Mouse (Mus musculus) gastrocnemius, adult 18-20 months (tissue): ENCODE data around the gene Wfdc11. TPM values are rescaled to one million over a fixed set of nuclear protein-coding genes. Genes with fewer than 3 reads are reported as not detected.

Source experiments
- DNase-seq: peaks from one replicate; pipeline ENCODE4 v3.0.0; 2021; ENCODE audit warnings: low spot score
- total RNA-seq, 2 experiments: library from RNA; stranded (reverse); gene quantifications; 2 replicates each; pipeline ENCODE4 v1.2.3; 2021

Gene Wfdc11
- total RNA-seq, 2 experiments from 2014 or later, result not detected

DNA sequence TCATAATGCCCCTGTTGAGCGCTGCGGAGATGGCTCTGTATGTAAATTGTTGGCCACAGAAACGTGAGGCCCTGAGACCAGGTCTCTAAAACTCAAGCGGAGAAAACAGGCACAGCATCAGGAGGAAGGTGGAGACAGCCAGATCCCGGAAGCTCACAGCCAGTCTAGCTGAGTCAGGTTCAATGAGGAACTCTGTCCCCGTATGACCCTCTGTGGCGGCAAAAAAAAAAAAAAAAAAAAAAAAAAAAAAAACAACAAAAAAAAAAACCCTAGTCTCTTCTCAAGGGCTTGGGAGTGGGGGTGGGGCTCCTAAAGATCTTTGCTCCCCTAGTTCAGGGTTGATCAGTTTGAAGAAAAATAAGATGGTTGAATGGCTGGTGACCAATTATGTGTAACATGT, 32.8 kb downstream of the Wfdc11 start:
- DNase-seq, result no peak

DNA sequence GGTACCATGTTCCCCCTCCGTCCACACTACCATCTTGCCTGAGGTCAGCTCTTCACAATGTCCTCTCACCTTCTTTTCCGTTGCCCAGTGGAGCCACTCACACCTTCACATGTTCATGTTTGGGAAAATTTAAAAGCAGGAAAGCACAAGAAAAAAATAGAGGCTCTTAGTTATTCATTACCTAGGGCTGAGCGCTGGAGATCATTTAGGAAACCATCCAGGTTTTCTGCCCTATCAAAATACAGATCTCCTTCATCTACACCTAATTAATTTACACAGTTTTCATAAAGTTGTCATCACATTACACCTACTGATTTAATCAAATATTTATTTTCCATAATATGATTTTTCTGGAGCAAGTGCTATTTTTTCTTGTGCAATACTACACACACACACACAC, 35.2 kb downstream of the Wfdc11 start, which contains the start of gene Wfdc16:
Wfdc16 (minus strand) TSS at position 101 of the 400 bp plus-strand sequence.
- DNase-seq, result no peak

- no peak for DNase-seq
These were observed 38.6 kb downstream of the Wfdc11 start for GRCm38 (mm10) chr2:164635266-164635665.

GRCm38 (mm10) chr2:164621775-164622174, 52.1 kb downstream of the Wfdc11 start:
- DNase-seq, result no peak

GRCm38 (mm10) chr2:164619050-164619449, 54.8 kb downstream of the Wfdc11 start:
- no peak for DNase-seq

- no peak for DNase-seq
These were observed 58.5 kb downstream of the Wfdc11 start for GRCm38 (mm10) chr2:164615386-164615785.

GRCm38 (mm10) chr2:164613471-164613870, 60.4 kb downstream of the Wfdc11 start, which contains the start of the genes Wfdc6b and Wfdc8:
Gene Wfdc6b, plus strand, starts transcription at chr2:164613522.
Gene Wfdc8, minus strand, starts transcription at chr2:164613626.
- peak; percentile 51 for DNase-seq

Other genes with a start within 250 kb of the Wfdc11 start
- gene Sdc4, start 230.2 kb downstream of the Wfdc11 start, total RNA-seq, result 10 to 100 TPM; 62.6 to 77.3 TPM
- gene Sys1, start 217.1 kb downstream of the Wfdc11 start, total RNA-seq, result 10 to 100 TPM; 26.0 to 26.2 TPM
- gene Gm20458, start 213.1 kb downstream of the Wfdc11 start, total RNA-seq, result 1 to 10 TPM; 3.8 to 6.5 TPM
- not detected for gene Trp53tg5, start 200.4 kb downstream of the Wfdc11 start, total RNA-seq
- gene Dbndd2, start 188.0 kb downstream of the Wfdc11 start, total RNA-seq, result 10 to 100 TPM; 22.8 to 24.5 TPM
- gene Pigt, start 176.6 kb downstream of the Wfdc11 start, total RNA-seq, result 10 to 100 TPM; 31.4 to 32.6 TPM
- not detected for gene Wfdc2, start 111.7 kb downstream of the Wfdc11 start, total RNA-seq
- not detected for gene Spint3, start 100.6 kb downstream of the Wfdc11 start, total RNA-seq
- not detected for gene Wfdc6a, start 88.6 kb downstream of the Wfdc11 start, total RNA-seq
- not detected for gene Eppin, start 80.5 kb downstream of the Wfdc11 start, total RNA-seq
- not detected for gene Wfdc6b, start 60.6 kb downstream of the Wfdc11 start, total RNA-seq
- not detected for gene Wfdc8, start 60.5 kb downstream of the Wfdc11 start, total RNA-seq
- not detected for gene Wfdc16, start 35.3 kb downstream of the Wfdc11 start, total RNA-seq
- not detected for gene Wfdc10, start 18.0 kb downstream of the Wfdc11 start, total RNA-seq
- not detected for gene Wfdc9, start 17.5 kb downstream of the Wfdc11 start, total RNA-seq
- gene Wfdc13, start 11.0 kb upstream of the Wfdc11 start, total RNA-seq, result not detected
- gene Spint4, start 24.4 kb upstream of the Wfdc11 start, total RNA-seq, result not detected
- not detected for gene Spint5, start 41.2 kb upstream of the Wfdc11 start, total RNA-seq
- gene Wfdc3, start 71.8 kb upstream of the Wfdc11 start, total RNA-seq, result not detected
- gene Dnttip1, start 71.9 kb upstream of the Wfdc11 start, total RNA-seq, result 10 to 100 TPM; 15.7 to 20.7 TPM
- gene Ube2c, start 95.8 kb upstream of the Wfdc11 start, total RNA-seq, result under 1 TPM; 0.41 to 0.50 TPM
- over 10,000 TPM; 18,106 to 19,583 TPM for gene Tnnc2, start 105.9 kb upstream of the Wfdc11 start, total RNA-seq
- 10 to 100 TPM; 20.0 to 24.3 TPM for gene Snx21, start 111.7 kb upstream of the Wfdc11 start, total RNA-seq
- 1 to 10 TPM; 8.0 to 8.2 TPM for gene Acot8, start 130.8 kb upstream of the Wfdc11 start, total RNA-seq
- gene Zswim3, start 131.0 kb upstream of the Wfdc11 start, total RNA-seq, result 1 to 10 TPM; 1.5 TPM
- 1 to 10 TPM; 5.6 to 5.8 TPM for gene Zswim1, start 148.6 kb upstream of the Wfdc11 start, total RNA-seq
- gene Spata25, start 154.4 kb upstream of the Wfdc11 start, total RNA-seq, result not detected
- gene Ctsa, start 158.8 kb upstream of the Wfdc11 start, total RNA-seq, result 10 to 100 TPM; 51.3 to 55.9 TPM
- 10 to 100 TPM; 37.2 to 41.0 TPM for gene Neurl2, start 159.4 kb upstream of the Wfdc11 start, total RNA-seq
- 10 to 100 TPM; 12.5 to 21.8 TPM for gene Pltp, start 183.6 kb upstream of the Wfdc11 start, total RNA-seq
- gene Pcif1, start 205.2 kb upstream of the Wfdc11 start, total RNA-seq, result 10 to 100 TPM; 26.3 to 28.6 TPM
- gene Zfp335, start 237.7 kb upstream of the Wfdc11 start, total RNA-seq, result 1 to 10 TPM; 7.4 to 8.4 TPM